Mouse (Mus musculus) heart, postnatal 0 days (tissue): ENCODE results near the gene Lmnb2.

ENCODE experiments used
- CTCF ChIP-seq: IDR thresholded peaks from 2 replicates; pipeline ENCODE4 v1.5.1; 2016; ENCODE audit warnings: antibody characterized with exemption, control low read depth, low read depth
- EP300 ChIP-seq: IDR thresholded peaks from 2 replicates; pipeline ENCODE4 v1.6.1; 2016; ENCODE audit warnings: antibody characterized with exemption, low read depth

- no peak for TF ChIP-seq EP300
- TF ChIP-seq CTCF, result no peak
These were observed 20.1 kb downstream of the Lmnb2 start for GRCm38 (mm10) chr10:80897861-80898510.
